Mouse (Mus musculus): ENCODE measurements around the gene Fbxo21. TPM values are rescaled to one million over a fixed set of nuclear protein-coding genes. Genes with fewer than 3 reads are reported as not detected.

The Fbxo21 gene
- polyA plus RNA-seq, 1 experiment from 2014 or later: 49.1 TPM

DNA sequence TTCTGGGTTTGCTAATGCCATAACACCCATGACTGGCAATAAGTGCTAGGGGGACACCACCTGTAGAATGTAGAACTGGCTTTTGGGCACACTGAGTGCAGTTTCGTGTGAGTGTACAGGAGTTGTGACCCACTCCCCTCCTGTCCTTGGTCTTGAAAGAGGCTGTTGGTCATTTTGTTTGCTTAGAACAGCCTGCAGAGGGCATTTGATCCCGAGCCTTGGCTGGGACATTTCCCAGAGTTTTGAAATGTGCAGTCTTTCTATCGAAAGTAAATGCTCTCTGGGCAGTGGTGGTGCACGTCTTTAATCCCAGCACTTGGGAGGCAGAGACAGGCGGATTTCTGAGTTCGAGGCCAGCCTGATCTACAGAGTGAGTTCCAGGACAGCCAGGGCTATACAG, 19.4 kb downstream of the Fbxo21 start:
- no peaks in the 10 kb centered on the region for H3K27me3 ChIP-seq
- no peak for ATAC-seq
- ChIA-PET POLR2A (no interaction called here), CTCF (interaction anchor here (1.0 kb wide), 1 partner anchor 8 kb away, joined by 3 read pairs; no protein-coding TSS in a partner anchor)
- DNase-seq (ENCODE audit: low read depth, low spot score): no peak
- in situ Hi-C loops (cut with MboI; ENCODE audit: low pct_unique_long_range_greater_than_20kb): no loop called here
- no peak for TF ChIP-seq CTCF (IDR thresholded peaks at IDR 0.05)

DNA sequence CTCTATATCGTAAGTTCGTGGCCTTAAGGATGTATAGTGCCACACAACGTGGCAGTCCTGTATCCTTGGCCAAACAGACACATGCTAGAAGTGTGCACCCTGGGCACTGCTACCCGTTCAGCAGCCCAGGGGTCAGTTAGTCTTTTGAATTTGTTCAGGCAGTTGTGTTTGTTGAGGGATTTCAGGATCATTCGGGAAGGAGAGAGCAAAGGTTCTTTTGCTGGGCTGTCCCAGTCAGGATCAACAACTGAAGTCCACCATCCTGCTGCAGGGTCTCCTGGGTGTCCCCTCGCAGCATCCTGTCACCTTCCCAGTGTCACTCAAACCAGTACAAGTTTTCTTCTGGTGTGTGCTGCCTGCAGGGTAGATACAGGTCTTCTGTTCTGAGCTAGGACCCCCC, 20.1 kb downstream of the Fbxo21 start:
- CTCF ChIA-PET: interaction anchor here (1.0 kb wide), 1 partner anchor 8 kb away, joined by 3 read pairs; no protein-coding TSS in a partner anchor
- POLR2A ChIA-PET: no interaction called here
- ATAC-seq: no peak
- DNase-seq (ENCODE audit: low read depth, low spot score): no peak
- no peak for TF ChIP-seq CTCF (IDR thresholded peaks at IDR 0.05)
- H3K27me3 ChIP-seq: no peaks in the 10 kb centered on the region
- in situ Hi-C loops (cut with MboI; ENCODE audit: low pct_unique_long_range_greater_than_20kb): no loop called here

DNA sequence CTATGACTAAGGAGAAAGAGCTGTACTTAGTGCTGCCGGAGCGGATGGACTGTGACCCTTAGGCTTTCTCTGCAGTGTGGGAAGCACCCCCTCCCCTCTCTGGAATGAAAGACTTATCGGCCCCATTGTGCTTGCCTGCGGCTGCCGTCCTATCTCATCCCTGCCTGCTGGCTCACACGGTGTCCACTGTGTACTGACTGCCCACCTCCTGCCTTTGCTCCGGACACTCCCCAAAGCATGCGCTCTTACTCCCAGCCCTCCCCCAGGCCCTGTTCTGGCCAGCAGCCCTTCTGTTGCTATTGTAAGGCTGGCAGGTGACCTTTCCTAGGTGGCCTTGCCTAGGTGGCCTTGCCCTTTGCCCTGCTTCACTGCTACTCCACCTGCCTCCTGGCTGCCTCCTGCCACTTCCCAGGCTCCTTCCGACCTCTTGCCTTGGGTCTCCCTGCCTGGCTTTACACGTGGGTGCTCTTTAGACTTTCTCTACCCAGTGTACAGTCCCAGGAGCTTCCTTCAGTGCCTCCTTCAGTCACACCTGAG, 21.0 kb downstream of the Fbxo21 start:
- H3K27me3 ChIP-seq: no peaks in the 10 kb centered on the region
- TF ChIP-seq CTCF (IDR thresholded peaks at IDR 0.05): no peak
- no peak for ATAC-seq
- ChIA-PET CTCF (no interaction called here), POLR2A (no interaction called here)
- no peak for DNase-seq (ENCODE audit: low read depth, low spot score)
- in situ Hi-C loops (cut with MboI; ENCODE audit: low pct_unique_long_range_greater_than_20kb): no loop called here

DNA sequence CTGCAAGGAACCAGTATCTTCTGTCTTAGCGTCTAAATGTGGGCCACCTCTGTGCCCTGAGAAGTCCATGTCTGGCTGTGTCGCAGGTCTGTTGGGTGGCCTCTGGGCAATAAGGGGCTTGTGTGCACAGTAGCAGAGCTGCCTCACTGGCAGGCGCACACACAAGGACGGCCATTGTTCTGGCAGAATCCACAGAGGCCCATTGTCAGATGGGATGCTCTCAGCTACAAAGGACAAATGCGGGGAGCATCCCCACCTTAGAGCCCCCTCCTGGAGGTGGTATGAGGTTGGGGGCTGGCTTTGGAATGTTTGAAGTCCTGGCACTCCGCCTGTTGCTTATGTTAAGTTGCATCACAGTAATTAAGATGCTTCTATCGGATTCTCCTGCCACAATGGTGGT, 22.5 kb downstream of the Fbxo21 start:
- no peaks in the 10 kb centered on the region for H3K27me3 ChIP-seq
- CTCF ChIA-PET: interaction anchor here (7.4 kb wide), 1 partner anchor 69 kb away, joined by 117 read pairs; no protein-coding TSS in a partner anchor
- no peak for DNase-seq (ENCODE audit: low read depth, low spot score)
- POLR2A ChIA-PET: no interaction called here
- no peak for TF ChIP-seq CTCF (IDR thresholded peaks at IDR 0.05)
- no peak for ATAC-seq
- in situ Hi-C loops (cut with MboI; ENCODE audit: low pct_unique_long_range_greater_than_20kb): no loop called here

DNA sequence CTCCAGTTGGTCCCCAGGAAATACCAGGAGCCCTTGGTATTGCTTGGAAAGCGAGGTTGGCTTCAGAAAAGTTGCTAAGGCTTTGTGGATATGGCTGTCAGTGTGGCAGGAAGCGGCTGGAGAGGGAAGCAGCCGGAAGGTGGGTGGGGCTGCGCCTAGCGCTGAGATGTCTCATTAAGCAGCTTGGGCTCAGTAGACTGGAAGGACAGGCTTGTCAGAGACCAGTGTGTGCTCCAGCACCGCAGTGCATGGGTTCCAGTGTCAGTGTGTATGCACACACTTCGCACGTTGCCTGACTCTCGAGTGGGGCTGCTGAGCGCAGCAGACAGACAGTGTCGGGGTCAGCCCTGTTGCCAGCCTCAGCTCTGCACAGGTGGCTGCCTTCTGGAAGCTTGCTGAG, 23.1 kb downstream of the Fbxo21 start:
- no peak for TF ChIP-seq CTCF (IDR thresholded peaks at IDR 0.05)
- DNase-seq (ENCODE audit: low read depth, low spot score) (no peak), ATAC-seq (no peak)
- ChIA-PET POLR2A (no interaction called here), CTCF (interaction anchor here (7.4 kb wide), 1 partner anchor 69 kb away, joined by 117 read pairs; no protein-coding TSS in a partner anchor)
- H3K27me3 ChIP-seq: no peaks in the 10 kb centered on the region
- in situ Hi-C loops (cut with MboI; ENCODE audit: low pct_unique_long_range_greater_than_20kb): no loop called here

DNA sequence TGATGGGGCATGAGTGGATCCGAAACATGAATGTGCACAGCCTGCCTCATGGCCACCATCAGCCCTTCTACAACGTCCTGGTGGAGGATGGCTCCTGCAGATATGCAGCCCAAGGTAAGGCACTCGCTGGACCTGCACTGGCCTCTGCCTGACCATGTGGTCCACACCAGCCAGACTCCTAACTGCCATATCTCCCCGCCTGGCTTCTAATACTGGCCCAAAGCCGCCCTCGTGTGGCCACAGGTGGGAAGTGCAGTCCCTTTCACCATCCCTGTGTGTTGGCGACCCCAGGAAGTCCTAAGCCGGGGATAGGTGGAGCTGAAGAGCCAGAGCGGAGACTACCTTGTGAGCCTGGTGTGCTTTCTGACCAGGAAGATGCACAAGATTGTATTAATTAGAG, 25.5 kb downstream of the Fbxo21 start:
- POLR2A ChIA-PET: no interaction called here
- ATAC-seq: peak; percentile 52
- H3K27me3 ChIP-seq: no peaks in the 10 kb centered on the region
- CTCF ChIA-PET: interaction anchor here (0.7 to 7.4 kb wide), 10 partner anchors 9 to 84 kb away, joined by 3 to 117 read pairs (median 3); no protein-coding TSS in a partner anchor
- in situ Hi-C loops (cut with MboI; ENCODE audit: low pct_unique_long_range_greater_than_20kb): loop anchor here (5.0 kb wide), 1 partner anchor 70 kb away; no protein-coding TSS in a partner anchor
- DNase-seq (ENCODE audit: low read depth, low spot score): no peak
- no peak for TF ChIP-seq CTCF (IDR thresholded peaks at IDR 0.05)

DNA sequence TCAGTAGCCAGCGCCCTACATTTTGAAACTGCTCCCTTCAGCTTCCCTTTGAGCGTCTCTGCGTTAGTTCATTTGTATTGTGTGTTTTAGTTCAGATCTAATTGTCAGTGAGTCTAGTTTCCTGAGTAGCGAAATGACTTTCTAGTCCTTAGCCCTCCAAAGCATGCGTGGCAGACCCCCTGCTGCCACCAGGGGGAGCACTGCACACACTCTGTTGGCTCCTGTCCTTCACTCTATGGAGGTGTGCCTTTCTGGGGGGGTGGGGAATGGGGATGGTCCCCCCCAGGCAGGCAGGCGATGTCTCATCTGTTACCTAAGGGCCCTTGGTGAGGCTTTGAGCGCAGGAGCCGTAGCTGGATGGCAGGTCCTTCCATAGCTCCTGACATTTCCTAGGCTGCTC, 28.1 kb downstream of the Fbxo21 start:
- in situ Hi-C loops (cut with MboI; ENCODE audit: low pct_unique_long_range_greater_than_20kb): loop anchor here (5.0 kb wide), 1 partner anchor 68 kb away; no protein-coding TSS in a partner anchor
- DNase-seq (ENCODE audit: low read depth, low spot score) (no peak), ATAC-seq (no peak)
- no peaks in the 10 kb centered on the region for H3K27me3 ChIP-seq
- POLR2A ChIA-PET: no interaction called here
- no peak for TF ChIP-seq CTCF (IDR thresholded peaks at IDR 0.05)
- CTCF ChIA-PET: interaction anchor here (0.6 to 7.4 kb wide), 13 partner anchors 8 to 81 kb away, joined by 3 to 117 read pairs (median 3); no protein-coding TSS in a partner anchor

DNA sequence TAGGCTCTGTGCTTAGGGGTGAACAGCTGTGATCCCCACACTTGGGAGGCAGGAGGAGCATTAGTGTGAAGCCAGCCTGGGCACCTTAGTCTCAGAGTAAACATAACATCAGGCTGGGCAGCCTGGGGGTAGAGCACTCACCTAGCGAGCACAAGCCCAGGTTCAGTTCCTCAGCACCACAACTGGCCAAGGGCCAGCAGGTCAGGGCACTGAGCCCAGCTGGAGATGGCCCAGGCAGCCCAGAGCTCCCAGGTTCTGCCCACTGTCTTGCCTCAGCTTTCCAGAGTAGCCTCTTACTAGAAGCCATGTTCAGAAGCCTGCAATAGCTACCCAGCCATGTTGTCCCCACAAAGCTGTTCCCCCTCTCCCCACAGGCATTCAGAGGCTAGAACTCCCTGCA, 29.2 kb downstream of the Fbxo21 start:
- POLR2A ChIA-PET: interaction anchor here (1.1 kb wide), 1 partner anchor 63 kb away, joined by 5 read pairs; no protein-coding TSS in a partner anchor
- in situ Hi-C loops (cut with MboI; ENCODE audit: low pct_unique_long_range_greater_than_20kb): no loop called here
- TF ChIP-seq CTCF (IDR thresholded peaks at IDR 0.05): no peak

DNA sequence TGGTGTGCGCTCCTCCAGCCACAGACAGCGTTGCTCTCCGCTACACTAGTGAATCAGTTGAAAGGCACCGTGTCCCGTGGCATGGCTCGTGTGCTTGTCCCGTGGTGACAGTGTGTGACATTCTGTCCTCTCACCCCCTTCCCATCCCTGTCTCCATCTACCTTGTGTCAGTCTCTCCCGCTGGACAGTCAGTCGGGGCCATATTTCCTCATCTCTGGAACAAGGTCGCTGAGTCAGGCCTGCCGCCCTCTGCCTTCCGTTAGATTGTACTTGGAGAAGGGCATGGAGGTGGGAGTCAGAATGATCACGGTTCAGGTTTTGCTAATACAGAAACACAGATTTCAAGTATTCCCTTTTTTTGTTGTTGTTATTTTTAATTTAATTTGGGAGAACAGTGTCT, 31.8 kb downstream of the Fbxo21 start:
- ChIA-PET CTCF (interaction anchor here (1.6 kb wide), 1 partner anchor 58 kb away, joined by 5 read pairs; no protein-coding TSS in a partner anchor), POLR2A (no interaction called here)
- in situ Hi-C loops (cut with MboI; ENCODE audit: low pct_unique_long_range_greater_than_20kb): no loop called here
- ATAC-seq (no peak), DNase-seq (ENCODE audit: low read depth, low spot score) (no peak)
- no peak for TF ChIP-seq CTCF (IDR thresholded peaks at IDR 0.05)
- H3K27me3 ChIP-seq: no peaks in the 10 kb centered on the region

More for the DNA sequence above, 29.2 kb downstream of the Fbxo21 start:
- no peak for ATAC-seq
- CTCF ChIA-PET: interaction anchor here (0.8 to 1.2 kb wide), 3 partner anchors 48 to 64 kb away, joined by 3 to 4 read pairs (median 3); no protein-coding TSS in a partner anchor
- H3K27me3 ChIP-seq: no peaks in the 10 kb centered on the region
- no peak for DNase-seq (ENCODE audit: low read depth, low spot score)

DNA sequence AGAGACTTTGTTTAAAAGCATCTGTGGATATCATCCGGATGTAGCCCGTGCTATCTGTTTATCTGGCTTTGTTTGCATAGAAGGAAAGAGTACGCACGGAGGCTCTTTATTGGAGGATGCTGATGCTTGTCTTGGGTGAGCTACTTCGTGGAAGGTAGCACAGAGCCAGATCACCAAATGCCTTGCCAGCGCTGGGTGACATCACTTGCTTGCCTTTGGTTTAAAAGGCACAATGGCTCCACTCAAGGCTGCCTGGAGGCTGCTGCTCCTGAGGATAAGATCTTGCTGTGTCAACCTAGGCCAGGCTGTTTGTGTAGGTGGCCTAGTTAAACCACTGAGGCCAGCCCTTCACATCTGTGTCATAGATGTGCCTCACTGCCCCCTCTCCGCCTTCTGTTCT, 34.3 kb downstream of the Fbxo21 start:
- ChIA-PET CTCF (interaction anchor here (1.1 to 1.8 kb wide), 3 partner anchors 9 to 59 kb away, joined by 3 to 5 read pairs (median 4); no protein-coding TSS in a partner anchor), POLR2A (no interaction called here)

DNA sequence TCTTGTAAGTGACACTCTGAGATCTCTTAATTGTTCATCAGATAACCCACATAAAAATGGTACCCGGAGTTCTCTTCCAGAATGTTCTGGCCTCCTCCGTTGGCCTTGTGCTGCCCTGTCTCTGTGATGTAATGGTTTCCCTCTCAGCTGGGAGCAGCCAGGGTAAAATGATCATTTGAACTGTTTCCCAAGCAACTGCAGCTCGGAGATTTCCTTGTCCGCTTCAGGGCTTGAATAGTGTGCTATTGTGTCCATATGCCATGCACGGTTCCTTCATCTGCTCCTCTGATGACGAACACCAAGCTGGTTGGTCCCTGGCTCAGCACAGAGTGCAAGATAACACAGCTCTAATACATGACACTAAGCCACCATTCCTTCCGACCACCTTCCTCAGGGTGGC, 35.3 kb downstream of the Fbxo21 start:
- DNase-seq (ENCODE audit: low read depth, low spot score) (no peak), ATAC-seq (no peak)
- no peak for TF ChIP-seq CTCF (IDR thresholded peaks at IDR 0.05)
- POLR2A ChIA-PET: no interaction called here
- in situ Hi-C loops (cut with MboI; ENCODE audit: low pct_unique_long_range_greater_than_20kb): no loop called here
- no peaks in the 10 kb centered on the region for H3K27me3 ChIP-seq
- CTCF ChIA-PET: interaction anchor here (1.0 to 1.8 kb wide), 2 partner anchors 9 to 55 kb away, joined by 3 to 4 read pairs; no protein-coding TSS in a partner anchor

More for the DNA sequence above, 34.3 kb downstream of the Fbxo21 start:
- in situ Hi-C loops (cut with MboI; ENCODE audit: low pct_unique_long_range_greater_than_20kb): no loop called here
- no peak for TF ChIP-seq CTCF (IDR thresholded peaks at IDR 0.05)
- DNase-seq (ENCODE audit: low read depth, low spot score): no peak
- no peak for ATAC-seq
- no peaks in the 10 kb centered on the region for H3K27me3 ChIP-seq

Data from Patski (cell line).